Mouse (Mus musculus): ENCODE measurements around the gene Rbpj.
A peak's percentile ranks its signal among the peaks of the same experiment; 100 is the strongest.
"Not testable (repeated sequence)": the region's sequence is repeated elsewhere in the genome, so short reads cannot be mapped to it uniquely, and the experiment has no call there.

Gene Rbpj

DNA sequence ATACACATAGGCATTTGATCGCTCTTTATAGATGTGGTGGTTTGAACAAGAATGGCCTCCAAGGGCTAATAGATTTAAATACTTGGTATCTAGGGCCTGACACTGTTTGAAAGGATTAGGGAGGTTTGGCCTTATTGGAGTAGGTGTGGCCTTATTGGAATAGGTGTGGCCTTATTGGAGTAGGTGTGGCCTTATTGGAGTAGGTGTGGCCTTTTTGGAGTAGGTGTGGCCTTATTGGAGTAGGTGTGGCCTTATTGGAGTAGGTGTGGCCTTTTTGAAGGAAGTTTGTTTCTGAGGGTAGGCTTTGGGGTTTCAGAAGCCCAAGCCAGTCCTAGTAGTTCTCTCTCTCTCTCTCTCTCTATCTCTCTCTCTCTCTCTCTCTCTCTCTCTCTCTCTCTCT, 84.4 kb downstream of the Rbpj start:
- DNase-seq (ENCODE audit: low read depth, low spot score): not testable (repeated sequence)

DNA sequence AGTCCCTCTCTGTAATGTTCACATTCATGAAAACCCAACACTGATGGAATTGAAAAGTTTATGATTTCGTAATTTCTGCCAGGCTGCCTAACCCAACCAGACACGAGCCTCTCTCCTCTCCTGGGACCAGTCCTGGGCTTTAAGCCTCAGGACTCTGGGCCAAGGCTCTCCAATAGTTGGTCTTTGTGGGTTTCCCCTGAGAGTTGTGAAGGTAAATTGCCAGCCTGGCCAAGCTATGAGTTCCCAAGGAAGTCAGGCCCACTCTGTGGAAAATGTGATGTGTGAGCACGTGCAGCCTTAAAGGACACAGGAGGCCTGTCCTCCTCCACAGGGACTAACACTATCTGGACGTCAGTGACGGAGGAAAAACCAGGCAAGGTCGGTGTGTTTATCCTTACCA, 85.4 kb downstream of the Rbpj start:
- DNase-seq (ENCODE audit: low read depth, low spot score): no peak

DNA sequence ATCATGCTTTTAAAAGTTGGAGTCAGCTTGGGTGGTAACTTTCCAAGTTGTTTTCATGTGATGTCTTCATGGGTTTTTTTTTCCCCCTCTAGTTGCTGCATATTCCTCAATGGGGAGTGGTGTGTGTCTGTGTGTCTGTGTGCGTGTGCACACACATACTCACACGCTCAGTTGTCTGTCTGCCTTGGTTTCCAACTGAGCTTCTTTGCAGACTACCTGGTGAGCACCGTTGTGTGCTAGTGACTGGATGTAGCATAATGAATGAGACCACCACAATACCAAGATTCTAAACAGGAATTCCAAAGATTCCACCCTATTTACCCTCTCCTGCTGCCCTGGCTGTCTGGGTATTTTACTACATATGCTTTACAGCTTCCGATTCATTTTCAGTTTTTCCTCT, 86.0 kb downstream of the Rbpj start:
- no peak for DNase-seq (ENCODE audit: low read depth, low spot score)

DNA sequence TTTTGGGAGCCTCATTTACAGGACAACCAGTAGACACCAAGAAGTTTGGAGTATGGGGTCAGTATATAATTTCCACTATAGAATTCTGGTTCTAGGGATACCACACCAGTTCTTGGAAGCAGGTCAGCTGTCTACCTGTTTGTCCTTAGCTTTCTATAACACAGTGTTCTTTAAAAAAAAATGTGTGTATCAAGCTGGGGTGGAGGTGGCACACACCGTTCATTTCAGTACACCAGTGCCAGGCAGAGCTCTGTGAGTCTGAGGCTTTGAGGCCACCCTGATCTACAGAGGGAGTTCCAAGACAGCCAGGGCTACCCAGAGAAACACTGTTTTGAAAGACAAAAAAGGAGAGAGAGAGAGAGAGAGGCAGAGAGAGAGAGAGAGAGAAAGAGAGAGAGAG, 87.3 kb downstream of the Rbpj start:
- DNase-seq (ENCODE audit: low read depth, low spot score): no peak

DNA sequence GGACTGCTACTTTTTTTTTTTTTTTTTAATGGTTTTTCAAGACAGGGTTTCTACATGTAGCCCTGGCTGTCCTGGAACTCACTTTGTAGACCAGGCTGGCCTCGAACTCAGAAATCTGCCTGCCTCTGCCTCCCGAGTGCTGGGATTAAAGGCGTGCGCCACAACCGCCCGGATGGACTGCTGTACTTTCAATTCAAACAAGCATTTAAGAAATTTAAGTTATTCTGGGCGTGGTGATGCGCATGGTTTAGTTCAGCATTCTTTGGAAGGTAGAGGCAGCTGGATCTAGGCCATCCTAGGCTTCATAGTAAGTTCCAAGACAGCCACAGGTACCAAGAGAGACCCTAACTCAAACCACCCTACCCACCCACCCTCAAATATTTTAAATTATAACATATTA, 88.2 kb downstream of the Rbpj start:
- DNase-seq (ENCODE audit: low read depth, low spot score): no peak

DNA sequence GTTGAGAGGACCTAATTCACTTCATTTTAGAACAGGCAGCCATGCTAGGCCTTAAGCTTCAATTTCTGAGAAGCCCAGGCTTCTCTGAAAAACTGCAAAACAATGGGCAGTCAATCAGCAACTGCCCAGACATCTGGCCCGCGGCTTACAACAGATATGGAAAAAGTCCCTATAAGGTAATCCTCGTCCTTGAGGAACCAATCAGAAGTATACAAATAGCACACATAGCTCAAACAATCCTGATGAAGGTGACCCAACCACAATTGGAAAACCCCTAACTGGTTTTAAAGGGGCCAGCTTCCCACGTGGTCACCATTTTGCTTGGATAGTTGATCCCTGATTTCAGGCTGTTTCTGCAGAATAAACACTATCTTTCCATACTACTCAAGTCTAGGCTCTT, 89.0 kb downstream of the Rbpj start:
- DNase-seq (ENCODE audit: low read depth, low spot score): no peak

DNA sequence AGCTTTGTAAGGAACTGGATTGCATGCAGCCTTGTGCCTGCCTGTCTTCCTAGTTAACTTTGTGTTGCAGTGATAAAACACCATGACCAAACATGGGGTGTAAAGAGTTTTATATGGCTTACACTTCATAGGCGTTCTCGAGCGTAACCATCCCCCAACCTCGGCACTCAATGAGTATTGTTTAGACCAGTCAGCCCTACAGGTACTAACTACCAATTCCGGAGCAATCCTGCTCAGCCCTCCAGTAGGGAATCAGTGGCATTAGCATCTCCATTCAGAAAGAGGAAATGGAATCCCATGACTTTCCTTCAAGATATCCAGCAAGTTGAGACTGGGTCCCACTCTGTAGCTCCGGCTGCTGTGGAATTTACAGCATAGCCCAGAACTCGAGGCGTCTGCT, 89.5 kb downstream of the Rbpj start:
- DNase-seq (ENCODE audit: low read depth, low spot score): no peak

DNA sequence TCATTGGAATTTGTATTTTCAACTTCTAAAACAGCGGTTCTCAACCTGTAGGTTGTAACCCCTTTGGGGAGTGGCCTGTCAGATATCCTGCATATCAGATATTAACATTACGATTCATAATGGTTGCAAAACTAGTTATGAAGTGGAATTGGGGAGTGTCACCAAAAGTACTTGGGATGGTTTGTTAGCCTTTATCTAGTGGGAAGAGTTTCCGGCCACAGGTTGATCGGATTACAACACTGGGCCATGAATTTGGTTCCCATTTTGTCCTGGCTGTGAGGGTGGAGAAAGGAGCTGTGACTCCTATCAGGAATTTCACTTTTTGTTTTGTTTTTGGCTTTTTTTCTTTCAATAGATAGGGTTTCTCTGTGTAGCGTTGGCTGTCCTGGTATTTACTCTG, 90.0 kb downstream of the Rbpj start:
- DNase-seq (ENCODE audit: low read depth, low spot score): no peak

DNA sequence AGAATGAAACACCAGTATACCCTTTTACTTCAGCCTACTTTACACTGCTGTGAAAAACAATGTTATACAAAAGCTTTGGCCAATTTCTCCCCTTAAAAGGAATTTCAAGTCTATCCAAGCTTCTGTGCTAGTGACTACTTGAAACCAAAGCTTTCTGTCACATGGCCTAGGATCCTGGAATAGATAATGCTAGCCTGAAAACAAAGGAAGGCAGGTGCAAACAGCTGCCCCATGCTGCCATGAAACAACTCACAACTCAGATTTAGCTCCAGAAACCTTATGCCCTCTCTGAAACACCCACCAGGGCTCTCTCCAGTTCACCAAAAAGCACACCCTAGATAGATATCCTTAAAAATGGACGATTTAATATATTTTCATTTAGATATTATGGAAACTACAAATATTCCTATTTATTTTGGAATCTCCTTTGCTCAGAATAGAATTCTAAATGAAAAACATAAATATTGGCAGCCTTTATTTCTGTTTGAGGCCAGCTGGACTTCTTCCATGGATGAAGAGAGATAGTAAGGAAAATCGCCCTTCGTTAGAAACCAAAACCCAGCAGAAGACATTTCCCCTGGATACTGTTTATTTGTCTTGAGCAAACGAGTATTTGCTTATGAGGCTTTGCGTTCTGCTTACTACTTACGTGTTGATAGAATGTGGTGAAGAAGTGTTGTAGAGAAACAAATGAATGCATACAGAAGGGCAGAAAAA, 91.8 kb downstream of the Rbpj start:
- no peak for DNase-seq (ENCODE audit: low read depth, low spot score)

DNA sequence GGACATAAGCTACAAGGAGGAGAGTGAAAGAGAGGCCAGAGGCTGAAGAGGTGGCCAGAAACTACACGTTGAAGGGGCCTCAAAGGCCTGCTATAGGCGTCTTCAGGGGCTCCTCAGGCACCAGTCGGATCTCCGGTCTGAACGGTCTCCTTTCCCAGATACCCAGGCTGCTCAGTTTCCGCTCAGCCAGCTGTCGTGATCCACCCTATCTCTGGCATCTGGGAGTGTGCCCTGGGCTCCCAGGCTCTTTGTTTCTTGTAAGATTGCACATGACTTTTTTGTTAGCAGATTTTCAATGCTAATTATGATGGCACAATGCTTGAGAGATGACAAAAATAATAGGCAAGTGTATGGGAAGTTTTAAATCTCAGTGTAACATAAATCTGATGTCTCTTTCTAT, 95.2 kb downstream of the Rbpj start:
- no peak for DNase-seq (ENCODE audit: low read depth, low spot score)

DNA sequence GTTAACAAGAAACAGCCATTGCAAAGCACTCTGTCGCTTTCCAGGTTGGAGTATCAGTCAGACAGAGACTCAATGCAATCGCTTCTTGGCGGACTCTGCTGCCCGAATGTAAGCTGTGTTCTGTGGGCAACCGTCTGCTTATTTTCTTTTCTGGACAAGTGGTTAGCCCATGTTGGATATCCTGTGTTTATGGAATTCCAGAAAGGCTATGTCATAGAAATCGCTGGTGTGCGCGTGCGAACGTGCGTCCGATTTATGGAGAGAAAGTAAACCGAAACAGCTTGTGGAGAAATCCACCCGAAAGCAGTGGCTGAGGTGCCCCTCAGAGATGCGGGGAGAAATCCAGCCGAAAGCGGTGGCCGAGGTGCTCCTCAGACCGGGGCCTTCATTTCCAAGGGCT, 98.4 kb downstream of the Rbpj start:
- no peak for DNase-seq (ENCODE audit: low read depth, low spot score)

DNA sequence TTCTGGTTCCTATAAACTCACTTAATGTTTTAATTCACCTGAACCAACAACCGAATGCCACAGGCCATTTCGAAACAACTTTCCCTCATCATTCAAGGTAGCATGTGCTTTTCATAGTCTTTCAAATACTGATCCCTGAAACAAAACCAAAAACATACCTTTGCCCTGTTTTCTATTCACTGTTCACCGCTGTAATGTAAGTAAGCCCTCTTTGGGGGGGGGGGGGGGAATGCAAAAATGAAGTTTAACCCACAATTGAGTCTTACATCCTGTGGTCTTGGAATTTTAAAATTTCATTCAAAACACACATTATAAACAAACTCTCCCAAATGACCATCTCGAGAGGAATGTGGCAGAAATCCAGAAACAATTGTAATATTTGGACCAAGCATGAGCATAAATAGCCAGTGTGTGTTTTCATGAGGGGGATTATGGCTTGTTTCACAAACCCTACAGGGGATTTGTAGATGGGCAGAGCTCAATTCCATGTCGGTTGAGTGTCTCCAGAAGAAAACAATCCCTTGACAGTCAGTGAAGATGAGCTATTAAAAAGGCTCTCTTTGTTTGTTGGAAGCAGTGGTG, 99.4 kb downstream of the Rbpj start:
- DNase-seq (ENCODE audit: low read depth, low spot score): no peak

DNA sequence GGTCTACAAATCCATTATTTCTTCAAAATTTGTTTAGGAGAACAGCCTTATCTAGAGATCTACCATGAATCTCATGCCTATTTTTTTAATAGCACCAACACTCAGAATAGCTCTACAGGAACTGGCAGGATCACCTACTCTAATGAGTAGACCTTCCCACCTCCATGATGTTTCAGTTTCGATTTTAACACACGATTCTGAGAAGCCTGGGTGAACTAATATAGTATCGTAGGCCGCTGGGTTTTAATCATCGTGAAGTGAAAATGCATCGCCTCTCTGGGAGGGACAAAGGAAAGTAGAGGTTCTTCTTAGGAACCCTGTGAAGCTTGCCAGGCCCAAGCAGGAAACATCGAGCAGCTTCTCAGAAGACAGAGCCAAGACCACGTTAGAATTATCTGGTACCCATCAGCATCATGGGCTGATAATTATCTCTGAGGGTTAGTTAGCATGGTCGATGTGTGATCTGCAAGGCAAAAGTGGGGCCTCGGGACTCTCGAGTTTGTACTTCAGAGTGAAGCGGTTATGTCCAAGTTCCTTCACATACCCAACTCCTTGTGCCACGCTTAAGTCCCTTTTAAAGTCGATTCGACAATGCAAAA, 100.6 kb downstream of the Rbpj start:
- no peak for DNase-seq (ENCODE audit: low read depth, low spot score)

DNA sequence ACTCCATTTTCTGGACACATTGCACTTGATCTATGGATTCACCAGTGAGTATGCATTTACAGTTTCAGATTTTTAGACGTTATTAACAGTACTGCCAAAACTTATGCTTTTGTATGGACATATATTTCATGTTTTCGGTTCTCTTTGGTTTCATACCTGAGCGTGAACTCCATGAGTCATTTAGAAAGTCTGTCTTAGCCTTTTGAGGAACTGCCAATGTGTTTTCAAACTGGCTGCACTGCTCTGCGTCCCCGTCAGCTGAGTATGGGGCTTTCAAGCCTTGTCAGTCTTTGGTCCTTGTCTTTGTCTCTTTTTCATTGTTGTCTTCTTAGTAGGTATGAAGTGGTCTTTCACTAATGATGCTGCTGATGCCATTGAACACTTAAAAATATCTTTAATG, 106.5 kb downstream of the Rbpj start:
- DNase-seq (ENCODE audit: low read depth, low spot score): no peak

DNA sequence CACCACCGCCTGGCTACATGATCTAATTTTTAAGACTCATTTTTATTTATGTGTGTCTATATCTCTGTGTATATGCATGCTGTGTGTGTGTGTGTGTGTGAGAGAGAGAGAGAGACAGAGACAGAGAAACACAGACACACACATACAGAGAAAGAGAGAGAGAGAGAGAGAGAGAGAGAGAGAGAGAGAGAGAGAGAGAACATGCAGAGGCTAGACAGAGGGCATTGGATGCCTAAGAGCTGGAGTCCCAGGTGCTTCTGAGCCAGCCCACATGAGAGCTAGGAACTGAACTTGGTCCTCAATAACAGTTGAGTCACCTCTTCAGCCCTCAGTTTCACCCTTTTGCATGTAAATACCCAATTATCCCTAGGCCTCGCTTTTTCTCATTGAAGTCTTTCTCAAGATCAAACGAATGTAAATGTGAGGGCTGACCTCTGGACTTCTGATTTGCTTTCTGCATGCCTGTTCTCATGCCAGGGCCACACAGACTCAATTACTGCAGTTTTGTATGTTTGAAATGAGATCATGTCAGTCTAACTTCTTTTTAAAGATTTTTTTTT, 109.0 kb downstream of the Rbpj start:
- no peak for DNase-seq (ENCODE audit: low read depth, low spot score)

DNA sequence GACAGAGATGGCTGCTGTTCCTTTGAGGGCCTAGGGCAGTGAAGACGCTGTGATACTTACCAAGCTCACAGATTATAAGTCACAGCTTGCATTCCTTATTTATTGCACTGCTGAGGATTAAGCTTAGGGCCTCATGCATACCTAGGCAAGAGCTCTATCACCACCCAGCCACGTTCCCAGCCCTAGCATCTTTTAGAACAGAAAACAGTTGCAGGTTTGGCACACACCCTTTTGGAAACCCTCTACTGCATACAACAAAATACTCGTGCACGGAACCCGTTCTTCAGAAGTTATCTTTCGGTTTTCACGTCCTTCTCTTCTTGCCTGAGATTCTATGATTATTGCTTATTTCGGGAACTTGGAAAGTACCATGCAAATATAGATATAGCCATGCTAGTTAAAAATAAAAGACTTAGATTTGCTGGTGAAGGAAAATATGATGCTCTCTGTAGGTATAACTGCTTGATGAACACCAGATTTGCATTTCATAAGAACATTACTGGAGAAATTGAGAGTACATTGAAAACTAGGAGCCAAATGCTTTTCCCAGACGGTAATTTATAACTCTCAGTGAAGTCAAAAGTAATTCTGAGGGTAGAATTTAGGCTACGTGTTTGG, 111.4 kb downstream of the Rbpj start:
- DNase-seq (ENCODE audit: low read depth, low spot score): no peak

DNA sequence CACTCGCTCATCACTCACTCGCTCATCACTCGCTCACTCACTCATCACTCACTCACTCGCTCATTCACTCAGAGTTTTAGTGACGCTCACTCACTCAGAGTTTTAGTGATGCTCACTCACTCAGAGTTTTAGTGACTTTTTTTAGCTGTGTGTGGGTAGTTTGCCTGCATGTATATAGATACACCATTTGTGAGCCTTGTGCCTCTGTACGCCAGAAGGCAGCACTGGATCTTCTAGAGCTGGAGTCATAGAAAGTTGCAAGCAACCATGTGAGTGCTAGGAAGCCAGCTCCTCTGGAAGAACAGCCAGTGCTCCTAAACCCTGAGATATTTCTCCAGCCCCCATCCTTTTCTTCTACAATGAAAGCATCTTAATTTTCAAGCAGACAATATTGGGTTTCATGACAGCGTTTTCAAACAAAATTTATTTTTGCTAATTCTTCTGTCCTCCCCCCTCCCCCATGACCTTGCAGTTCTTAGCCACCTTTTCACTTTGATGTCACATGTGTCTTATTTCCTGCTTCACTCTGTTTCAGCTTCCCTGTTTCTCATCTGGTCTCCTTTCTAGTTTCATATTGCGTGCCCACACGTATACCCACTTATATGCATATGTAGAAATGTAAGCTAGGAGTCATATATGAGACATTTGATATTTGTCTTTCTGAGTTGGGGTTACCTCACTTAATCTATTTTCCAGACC, 118.3 kb downstream of the Rbpj start:
- DNase-seq (ENCODE audit: low read depth, low spot score): no peak

DNA sequence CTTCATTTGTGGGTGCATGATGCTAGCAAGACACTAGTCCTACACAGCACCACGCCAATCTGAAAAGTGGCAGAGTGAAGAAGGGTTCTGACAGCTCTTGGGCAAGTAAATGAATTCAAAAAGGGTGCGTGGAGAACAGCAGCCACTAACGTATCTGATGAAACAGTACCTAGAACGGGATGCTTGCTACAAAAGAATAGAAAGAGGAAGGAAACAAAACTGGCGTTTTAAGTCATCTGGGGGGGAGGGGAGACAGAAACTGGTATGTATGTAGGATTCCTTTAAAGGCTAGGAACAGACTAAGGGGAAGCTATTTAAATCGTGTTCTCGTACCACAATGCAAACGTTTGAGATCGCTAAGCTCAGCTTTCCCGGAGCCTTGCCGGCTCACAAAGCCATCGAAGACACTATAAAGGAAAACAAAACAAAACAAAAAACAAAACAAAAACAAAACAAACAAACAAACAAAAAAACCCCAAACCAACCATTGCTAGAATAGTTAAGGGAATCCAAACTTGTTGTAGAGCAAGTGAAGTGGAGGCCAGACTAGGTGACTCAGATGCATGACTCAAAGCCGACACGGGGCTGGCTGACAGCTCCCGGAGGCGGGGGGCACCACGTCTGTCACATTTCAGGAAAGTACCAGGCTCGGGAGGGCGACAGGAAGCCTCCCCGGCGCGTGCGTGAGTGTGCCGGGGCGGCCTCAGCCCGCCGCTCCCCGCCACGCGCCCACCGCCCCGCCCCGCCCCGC, 122.6 kb downstream of the Rbpj start:
- no peak for DNase-seq (ENCODE audit: low read depth, low spot score)

DNA sequence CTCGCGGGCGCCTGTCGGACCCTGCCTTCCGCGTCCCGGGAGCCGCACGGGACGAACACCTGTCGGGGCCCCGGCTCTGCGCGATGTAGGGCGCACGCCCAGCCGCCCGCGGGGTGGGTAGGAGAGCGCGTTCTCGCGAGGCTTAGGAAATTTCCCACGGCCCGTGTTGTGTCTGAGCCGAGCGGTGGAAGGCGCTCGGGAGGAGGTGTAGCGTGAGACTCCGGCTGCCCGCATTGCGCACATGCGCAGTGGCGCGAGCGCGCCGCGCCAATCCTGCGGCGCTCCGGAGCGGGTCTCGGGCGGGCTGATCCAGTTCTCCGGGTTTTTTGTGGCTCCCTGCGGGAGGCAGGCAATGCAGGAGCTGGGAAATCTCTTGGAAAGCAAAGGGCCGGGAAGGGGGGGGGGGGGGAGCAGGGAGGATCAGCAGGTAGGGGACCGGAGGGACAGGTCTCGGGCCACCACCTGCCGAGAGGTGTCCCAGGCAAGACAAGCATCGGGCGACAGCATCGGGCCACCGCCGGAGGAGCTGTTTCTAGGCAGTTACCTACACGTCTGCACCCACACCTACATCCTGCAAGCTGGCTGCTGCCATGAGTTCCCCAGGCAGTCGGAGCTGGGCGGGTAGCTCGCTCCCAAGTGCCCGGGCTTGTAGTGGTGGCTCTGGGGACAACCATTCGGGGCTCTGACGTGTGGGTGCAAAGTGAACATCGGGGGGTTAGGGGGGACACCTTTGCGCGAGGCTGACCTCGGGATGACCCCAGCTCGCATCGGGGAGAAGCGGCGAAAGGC, 123.4 kb downstream of the Rbpj start:
- peak; percentile 97 for DNase-seq (ENCODE audit: low read depth, low spot score)

DNA sequence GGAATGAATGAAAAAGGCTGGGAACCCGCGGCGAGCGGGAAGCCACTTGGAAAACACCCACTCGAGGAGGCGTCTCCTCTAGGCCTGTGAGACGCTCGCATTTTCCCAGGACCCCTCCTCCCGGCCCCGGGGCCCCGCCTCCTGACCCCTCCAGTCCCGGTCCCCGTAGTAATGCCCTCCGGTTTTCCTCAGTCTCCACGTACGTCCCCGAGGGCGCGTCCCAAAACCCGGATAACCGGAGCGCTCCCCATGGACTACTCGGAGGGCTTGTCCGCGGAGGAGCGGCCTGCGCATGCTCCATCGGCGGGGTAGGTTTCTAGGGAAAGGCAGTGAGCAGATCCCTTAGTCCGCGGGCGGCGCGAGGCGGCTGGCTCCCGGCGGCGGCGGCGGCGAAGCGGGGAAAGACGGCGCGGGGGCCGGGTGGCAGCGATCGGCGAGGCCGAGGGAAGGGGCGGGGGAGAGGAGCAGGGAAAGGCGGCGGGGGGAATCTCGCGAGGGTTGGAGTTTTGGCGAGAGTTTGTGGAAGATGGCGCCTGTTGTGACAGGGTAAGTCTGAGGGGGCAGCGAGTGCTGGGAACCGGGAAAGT, 124.3 kb downstream of the Rbpj start:
- DNase-seq (ENCODE audit: low read depth, low spot score): peak; percentile 93

Measured in retina, adult 2 months (tissue).